Mouse (Mus musculus): ENCODE measurements at regions not wholly inside any gene's neighbourhood (a gene's known extent, or its start where the extent isn't known, plus 50 kb on each side); places are given as distances from the start of the nearest gene placed in this dataset.

- no peak for TF ChIP-seq CTCF (IDR thresholded peaks at IDR 0.05; ENCODE audit: low read depth, low read length)
- H3K79me2 ChIP-seq (ENCODE audit: control insufficient read depth, insufficient read depth, low read length): no peaks in the 10 kb centered on the region
- H3K4me1 ChIP-seq (ENCODE audit: control insufficient read depth, insufficient read depth, low read length): no peaks in the 10 kb centered on the region
- 85% methylated on average over 3 of the region's 4 CpGs for WGBS
- DNase-seq (ENCODE audit: extremely low read depth, low read depth, low spot score): no peak
- H3K4me3 ChIP-seq (ENCODE audit: insufficient read depth, low read depth, low read length): no peak overlapping the region
- no peak overlapping the region for H3K9ac ChIP-seq (ENCODE audit: low read depth, low read length)
- H3K27me3 ChIP-seq (ENCODE audit: control insufficient read depth, insufficient read depth, low read length): no peaks in the 10 kb centered on the region
- no peaks in the 10 kb centered on the region for H3K36me3 ChIP-seq (ENCODE audit: control insufficient read depth, insufficient read depth, low read length)
- no peak overlapping the region for H3K27ac ChIP-seq (replicated peaks; ENCODE audit: insufficient read depth, low read depth, low read length)
Observed at GRCm38 (mm10) chr17:47260976-47261375, 107.7 kb upstream of the Mrps10 start.

- no peaks in the 10 kb centered on the region for H3K4me1 ChIP-seq (ENCODE audit: control insufficient read depth, insufficient read depth, low read length)
- H3K27ac ChIP-seq (replicated peaks; ENCODE audit: insufficient read depth, low read depth, low read length): no peak overlapping the region
- no peak for DNase-seq (ENCODE audit: extremely low read depth, low read depth, low spot score)
- H3K79me2 ChIP-seq (ENCODE audit: control insufficient read depth, insufficient read depth, low read length): no peaks in the 10 kb centered on the region
- no peak overlapping the region for H3K9ac ChIP-seq (ENCODE audit: low read depth, low read length)
- no peaks in the 10 kb centered on the region for H3K27me3 ChIP-seq (ENCODE audit: control insufficient read depth, insufficient read depth, low read length)
- no peak overlapping the region for H3K4me3 ChIP-seq (ENCODE audit: insufficient read depth, low read depth, low read length)
- WGBS: 99% methylated on average over 2 of the region's 2 CpGs
- H3K36me3 ChIP-seq (ENCODE audit: control insufficient read depth, insufficient read depth, low read length): no peaks in the 10 kb centered on the region
- no peak for TF ChIP-seq POLR2A (IDR thresholded peaks at IDR 0.05; ENCODE audit: extremely low read depth, insufficient read depth, low read length)
Observed at GRCm38 (mm10) chr17:47258296-47258695, 110.4 kb upstream of the Mrps10 start.

- Histone ChIP-seq H3K79me2 (ENCODE audit: control insufficient read depth, insufficient read depth, low read length) (no peaks in the 10 kb centered on the region), H3K4me1 (ENCODE audit: control insufficient read depth, insufficient read depth, low read length) (no peaks in the 10 kb centered on the region), H3K36me3 (ENCODE audit: control insufficient read depth, insufficient read depth, low read length) (no peaks in the 10 kb centered on the region), H3K9ac (ENCODE audit: low read depth, low read length) (no peak overlapping the region), H3K4me3 (ENCODE audit: insufficient read depth, low read depth, low read length) (no peak overlapping the region), H3K27ac (replicated peaks; ENCODE audit: insufficient read depth, low read depth, low read length) (no peak overlapping the region), H3K27me3 (ENCODE audit: control insufficient read depth, insufficient read depth, low read length) (no peaks in the 10 kb centered on the region)
- no peak for TF ChIP-seq POLR2A (IDR thresholded peaks at IDR 0.05; ENCODE audit: extremely low read depth, insufficient read depth, low read length)
- no peak for TF ChIP-seq CTCF (IDR thresholded peaks at IDR 0.05; ENCODE audit: low read depth, low read length)
- 74% methylated on average over 8 of the region's 8 CpGs for WGBS
- no peak for DNase-seq (ENCODE audit: extremely low read depth, low read depth, low spot score)
Observed at GRCm38 (mm10) chr17:47255209-47255608, 113.5 kb upstream of the Mrps10 start.

DNA sequence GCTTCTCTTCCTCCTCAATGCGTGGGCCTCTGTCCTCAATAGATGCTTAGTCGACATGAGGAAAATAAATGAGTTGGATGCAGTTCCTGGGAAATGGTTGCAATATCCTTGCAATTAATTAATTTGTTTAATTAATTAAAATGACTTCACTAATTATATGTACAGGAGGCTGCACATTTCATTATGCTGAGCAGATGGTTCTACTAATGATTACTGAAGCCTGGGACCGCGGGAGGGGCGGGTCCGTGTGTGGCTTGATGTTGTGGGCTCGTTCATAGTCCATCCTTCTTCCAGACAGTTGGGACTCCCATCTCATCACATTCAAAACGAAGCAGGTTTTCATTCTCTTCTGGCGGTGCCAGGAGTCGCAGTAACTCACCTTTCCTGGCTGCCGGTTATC, 114.7 kb upstream of the Mrps10 start:
- Histone ChIP-seq H3K4me1 (ENCODE audit: control insufficient read depth, insufficient read depth, low read length) (no peaks in the 10 kb centered on the region), H3K79me2 (ENCODE audit: control insufficient read depth, insufficient read depth, low read length) (no peaks in the 10 kb centered on the region), H3K36me3 (ENCODE audit: control insufficient read depth, insufficient read depth, low read length) (no peaks in the 10 kb centered on the region), H3K27me3 (ENCODE audit: control insufficient read depth, insufficient read depth, low read length) (no peaks in the 10 kb centered on the region), H3K9ac (ENCODE audit: low read depth, low read length) (no peak overlapping the region), H3K27ac (replicated peaks; ENCODE audit: insufficient read depth, low read depth, low read length) (no peak overlapping the region), H3K4me3 (ENCODE audit: insufficient read depth, low read depth, low read length) (no peak overlapping the region)
- no peak for TF ChIP-seq POLR2A (IDR thresholded peaks at IDR 0.05; ENCODE audit: extremely low read depth, insufficient read depth, low read length)
- no peak for TF ChIP-seq CTCF (IDR thresholded peaks at IDR 0.05; ENCODE audit: low read depth, low read length)
- 88% methylated on average over 11 of the region's 11 CpGs for WGBS
- DNase-seq (ENCODE audit: extremely low read depth, low read depth, low spot score): no peak

- Histone ChIP-seq H3K79me2 (ENCODE audit: control insufficient read depth, insufficient read depth, low read length) (no peaks in the 10 kb centered on the region), H3K27me3 (ENCODE audit: control insufficient read depth, insufficient read depth, low read length) (no peaks in the 10 kb centered on the region), H3K27ac (replicated peaks; ENCODE audit: insufficient read depth, low read depth, low read length) (no peak overlapping the region), H3K36me3 (ENCODE audit: control insufficient read depth, insufficient read depth, low read length) (no peaks in the 10 kb centered on the region), H3K9ac (ENCODE audit: low read depth, low read length) (no peak overlapping the region), H3K4me1 (ENCODE audit: control insufficient read depth, insufficient read depth, low read length) (peaks cover 7% of the 10 kb centered on the region; the same call in 1 of the 2 replicates), H3K4me3 (ENCODE audit: insufficient read depth, low read depth, low read length) (no peak overlapping the region)
- whole genome bisulfite sequencing: 75% methylated on average over 4 of the region's 4 CpGs
- TF ChIP-seq POLR2A (IDR thresholded peaks at IDR 0.05; ENCODE audit: extremely low read depth, insufficient read depth, low read length) (no peak), CTCF (IDR thresholded peaks at IDR 0.05; ENCODE audit: low read depth, low read length) (no peak)
- DNase-seq (ENCODE audit: extremely low read depth, low read depth, low spot score): peak; percentile 23
Observed at GRCm38 (mm10) chr17:47250001-47250400, 118.7 kb upstream of the Mrps10 start.

GRCm38 (mm10) chr17:47249176-47249575, 119.5 kb upstream of the Mrps10 start:
- TF ChIP-seq POLR2A (IDR thresholded peaks at IDR 0.05; ENCODE audit: extremely low read depth, insufficient read depth, low read length) (no peak), CTCF (IDR thresholded peaks at IDR 0.05; ENCODE audit: low read depth, low read length) (no peak)
- Histone ChIP-seq H3K4me3 (ENCODE audit: insufficient read depth, low read depth, low read length) (no peak overlapping the region), H3K4me1 (ENCODE audit: control insufficient read depth, insufficient read depth, low read length) (peaks cover 7% of the 10 kb centered on the region; the same call in 1 of the 2 replicates), H3K79me2 (ENCODE audit: control insufficient read depth, insufficient read depth, low read length) (no peaks in the 10 kb centered on the region), H3K9ac (ENCODE audit: low read depth, low read length) (no peak overlapping the region), H3K27me3 (ENCODE audit: control insufficient read depth, insufficient read depth, low read length) (no peaks in the 10 kb centered on the region), H3K27ac (replicated peaks; ENCODE audit: insufficient read depth, low read depth, low read length) (no peak overlapping the region), H3K36me3 (ENCODE audit: control insufficient read depth, insufficient read depth, low read length) (no peaks in the 10 kb centered on the region)
- DNase-seq (ENCODE audit: extremely low read depth, low read depth, low spot score): no peak
- 94% methylated on average over 9 of the region's 9 CpGs for WGBS

All from liver, adult 2 months (tissue).